Mouse (Mus musculus): ENCODE data around the gene Daw1.

Daw1 gene

DNA sequence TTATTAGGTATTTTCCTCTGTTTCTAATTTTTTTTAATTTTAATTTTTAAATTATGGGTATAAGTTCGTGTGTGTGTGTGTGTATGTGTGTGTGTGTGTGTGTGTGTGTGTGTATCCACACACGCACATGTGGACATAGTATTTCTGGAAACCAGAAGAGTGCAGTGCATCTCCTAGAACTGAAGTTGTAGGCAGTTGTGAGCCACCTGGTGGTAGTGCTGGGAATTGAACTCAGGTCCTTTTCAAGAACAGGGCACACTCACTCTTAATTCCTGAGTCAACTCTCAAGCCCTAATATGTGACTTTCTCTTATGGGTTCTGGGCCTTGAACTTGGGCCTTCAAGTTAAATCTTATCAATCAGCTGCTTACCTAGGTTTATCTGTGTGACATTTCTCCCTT is 27.6 kb downstream of the Daw1 start:
- peak; percentile 72 for DNase-seq (ENCODE audit: low read depth, low spot score)

DNA sequence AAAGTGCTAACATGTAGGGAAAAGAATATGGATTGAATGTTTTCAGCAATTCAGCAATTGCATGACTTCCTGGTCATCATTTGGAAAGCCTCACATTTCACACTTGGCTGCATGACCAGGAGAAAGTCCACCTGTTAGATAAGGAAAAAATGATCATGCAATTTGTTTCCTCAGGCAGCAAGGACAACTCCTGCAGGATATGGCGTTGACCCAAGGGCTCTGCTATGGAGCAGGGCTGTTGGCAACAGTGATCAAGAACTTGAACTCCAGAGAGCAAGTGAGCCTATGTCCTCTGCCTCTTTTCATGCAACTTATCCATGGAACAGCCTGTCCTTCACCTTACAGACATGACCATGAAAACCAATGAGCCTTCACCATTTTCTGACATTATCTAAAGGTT is 50.4 kb downstream of the Daw1 start:
- DNase-seq (ENCODE audit: low read depth, low spot score): no peak

DNA sequence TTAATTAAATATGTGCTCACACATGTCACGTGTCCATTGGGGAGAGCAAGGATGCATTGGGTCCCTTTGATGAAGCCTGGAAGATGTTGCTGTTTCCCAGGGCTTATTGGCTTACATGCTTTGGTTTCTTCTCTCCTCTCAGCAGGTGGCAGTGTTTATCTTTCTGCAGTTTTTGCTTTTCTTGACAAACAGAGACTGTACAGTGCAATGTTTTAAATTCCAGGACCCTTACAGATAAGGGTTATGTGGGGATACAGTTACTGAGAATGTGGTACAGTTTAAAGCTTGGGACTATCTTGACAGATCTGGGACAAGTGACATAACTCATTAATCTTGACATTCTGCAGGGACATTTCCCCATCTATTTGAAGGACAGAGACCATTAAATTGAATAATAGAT is 58.7 kb downstream of the Daw1 start:
- DNase-seq (ENCODE audit: low read depth, low spot score): no peak

DNA sequence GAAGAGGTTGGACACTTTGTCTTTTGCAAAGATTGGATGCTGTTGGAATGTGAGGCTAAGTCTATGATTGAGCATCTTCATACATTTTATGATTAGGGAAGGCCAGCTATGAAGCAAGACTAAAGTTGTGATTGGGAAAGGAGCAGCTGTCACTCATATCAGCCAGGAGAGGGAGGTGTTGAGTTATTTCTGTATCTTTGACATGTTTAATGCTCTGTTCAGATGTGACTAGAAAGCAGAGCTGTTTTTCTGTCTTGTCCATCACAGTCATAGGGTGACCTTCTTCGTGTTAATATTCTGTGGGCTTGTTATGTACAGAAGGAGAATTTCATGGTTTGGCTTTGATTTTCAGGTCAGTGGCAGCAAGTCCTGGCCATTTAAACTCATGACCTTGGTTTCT is 63.5 kb downstream of the Daw1 start:
- peak; percentile 18 for DNase-seq (ENCODE audit: low read depth, low spot score)

DNA sequence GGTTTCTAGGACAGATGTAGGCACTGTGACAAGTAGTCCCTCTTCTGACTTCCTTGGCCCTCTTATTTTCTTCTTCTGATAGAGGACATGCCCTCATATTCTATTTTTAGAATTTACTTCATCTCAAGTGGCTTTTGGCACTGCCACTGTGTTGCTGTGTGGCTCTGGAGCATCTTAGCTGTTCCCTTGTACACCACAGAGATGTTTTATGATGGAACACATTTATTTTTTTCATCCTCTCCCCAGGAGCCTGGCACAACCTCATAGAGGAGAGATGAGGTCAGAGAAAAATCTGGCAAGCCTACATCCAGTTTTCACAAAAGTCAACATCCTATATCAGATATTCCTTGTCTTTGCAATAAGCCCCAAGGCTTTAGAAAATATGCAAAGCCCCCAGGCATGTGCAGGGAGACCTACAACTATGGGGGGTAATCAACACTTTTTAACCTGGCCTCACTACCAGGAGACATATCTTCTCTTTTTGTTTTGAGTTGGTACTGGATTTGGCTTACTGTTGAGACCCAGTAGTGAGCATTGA is 64.9 kb downstream of the Daw1 start:
- DNase-seq (ENCODE audit: low read depth, low spot score): no peak

DNA sequence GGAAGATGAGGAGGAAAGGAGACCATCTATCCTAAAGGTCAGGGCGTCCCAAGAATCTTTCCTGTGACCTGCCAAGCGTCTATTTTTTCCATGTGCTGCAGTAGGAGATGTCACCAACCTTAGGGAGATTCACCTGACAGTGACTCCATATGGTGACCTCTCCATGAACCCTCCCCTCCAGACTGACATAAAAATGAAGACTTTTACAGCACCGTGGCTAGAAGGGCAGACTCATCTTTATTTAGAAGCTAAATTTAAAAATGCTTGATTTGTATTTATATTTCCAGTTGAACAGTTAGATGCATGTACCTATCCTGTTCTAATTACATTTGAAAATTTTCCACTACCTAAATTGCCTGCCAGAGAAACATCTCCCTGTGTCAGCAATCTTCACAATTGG is 68.4 kb downstream of the Daw1 start:
- no peak for DNase-seq (ENCODE audit: low read depth, low spot score)

DNA sequence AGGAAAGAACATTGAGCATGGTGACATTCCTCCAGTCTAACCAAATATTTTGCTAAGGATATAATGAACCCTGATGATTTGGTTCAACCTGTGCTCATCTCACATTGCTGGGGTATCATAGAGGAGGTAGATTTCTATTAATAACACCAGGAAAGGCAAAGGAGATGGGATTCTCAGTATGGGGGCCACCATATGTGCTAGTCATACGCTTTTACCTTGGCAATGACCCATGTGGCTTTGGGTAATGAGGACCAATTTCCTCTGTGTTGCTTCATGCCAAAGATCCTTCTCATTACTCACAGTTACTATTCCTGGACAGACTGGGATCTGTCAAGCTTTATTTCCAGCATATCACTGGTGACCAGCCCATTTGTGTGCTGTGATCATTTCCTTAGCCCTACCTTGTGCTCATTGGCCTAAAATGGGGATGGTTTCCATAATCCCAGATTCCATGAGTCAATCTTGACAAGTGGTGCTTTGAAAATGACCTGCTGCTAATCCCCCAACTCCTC is 88.7 kb downstream of the Daw1 start:
- DNase-seq (ENCODE audit: low read depth, low spot score): no peak

DNA sequence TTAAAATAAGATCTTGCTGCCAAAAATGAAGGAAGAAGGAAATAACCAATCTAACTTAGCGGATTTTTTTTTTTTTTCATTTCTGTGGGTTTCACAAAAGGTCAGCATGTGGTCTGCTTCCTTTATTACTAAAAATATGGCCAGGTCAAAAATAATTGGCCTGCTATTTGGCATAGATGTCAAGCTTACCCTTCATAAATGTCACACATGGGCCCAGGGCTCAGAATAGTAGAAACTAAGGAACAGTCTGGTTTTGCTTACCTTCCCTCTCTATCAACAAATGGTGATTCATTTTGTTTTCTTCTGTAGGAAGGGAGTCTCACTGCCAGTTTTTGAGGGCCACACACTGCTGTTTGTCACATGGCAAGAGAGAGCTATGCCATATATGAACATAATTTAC is 92.2 kb downstream of the Daw1 start:
- DNase-seq (ENCODE audit: low read depth, low spot score): no peak

Measured in ES-CJ7 (cell line).